Mouse (Mus musculus) adrenal gland, adult 8-10 months (tissue): ENCODE data around the gene Ddx6. TPM values are rescaled to one million over a fixed set of nuclear protein-coding genes. Genes with fewer than 3 reads are reported as not detected.
"Not testable (repeated sequence)": the region's sequence is repeated elsewhere in the genome, so short reads cannot be mapped to it uniquely, and the experiment has no call there.

Source experiments
- DNase-seq: peaks from one replicate; pipeline ENCODE4 v3.0.0; 2022
- total RNA-seq, 4 experiments: library from RNA; stranded (reverse); gene quantifications; 2 replicates each; pipeline ENCODE4 v1.2.4; 2022

Ddx6 gene
- total RNA-seq, 4 experiments from 2014 or later, result 142 to 160 (median 152) TPM

- no peak for DNase-seq
Observed at GRCm38 (mm10) chr9:44594901-44595536, 9.7 kb upstream of the Ddx6 start.

GRCm38 (mm10) chr9:44595537-44595930 lies 9.2 kb upstream of the Ddx6 start:
- DNase-seq, result no peak

DNA sequence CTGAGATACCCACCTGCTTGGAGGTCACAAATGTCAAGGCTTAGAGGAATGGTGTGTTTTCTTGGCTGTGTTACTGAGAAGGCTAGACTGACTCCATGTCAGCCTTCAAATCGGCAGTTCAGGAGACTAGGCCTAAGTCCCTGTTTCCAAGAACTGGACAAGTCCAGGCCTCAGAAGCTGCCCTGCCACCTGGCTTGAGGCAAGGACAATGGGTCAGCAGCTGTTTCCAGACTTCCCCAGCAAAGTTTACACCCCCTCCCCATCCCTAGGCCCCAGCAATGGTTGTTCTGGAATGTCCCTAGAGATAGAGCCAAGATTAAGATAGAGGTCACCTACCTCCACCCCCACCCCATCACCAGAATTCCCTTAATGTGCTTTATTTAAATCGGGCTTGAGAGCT lies 7.0 kb upstream of the Ddx6 start:
- no peak for DNase-seq

DNA sequence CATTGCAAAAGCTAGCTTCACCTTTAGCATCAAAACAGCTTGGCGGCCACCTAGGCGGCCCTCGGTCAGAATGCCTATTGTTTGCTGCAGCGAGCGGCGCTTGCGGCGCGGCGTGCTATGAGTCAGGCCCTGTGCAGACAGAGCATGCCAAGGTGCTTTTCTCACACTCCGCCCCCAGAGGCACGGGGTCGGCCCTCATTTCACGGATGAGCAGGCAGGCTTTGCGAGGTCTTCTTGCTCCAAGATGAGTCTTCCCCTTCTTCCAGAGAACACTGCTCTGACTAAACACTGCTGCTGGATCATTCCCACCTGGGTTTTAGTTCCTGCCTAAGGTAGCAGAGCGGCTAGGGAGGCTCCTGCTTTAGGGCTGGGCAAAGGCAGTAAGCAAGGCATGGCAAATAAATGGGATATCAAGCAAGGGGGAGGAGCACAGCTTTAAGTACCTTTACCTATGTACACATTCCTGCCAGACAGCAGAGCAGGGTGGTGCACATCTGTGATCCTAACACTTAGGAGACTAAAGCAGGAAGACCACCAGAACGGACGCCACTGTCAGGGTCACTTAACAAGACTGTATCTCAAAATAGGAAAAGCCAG lies 5.7 kb upstream of the Ddx6 start:
- DNase-seq, result no peak

DNA sequence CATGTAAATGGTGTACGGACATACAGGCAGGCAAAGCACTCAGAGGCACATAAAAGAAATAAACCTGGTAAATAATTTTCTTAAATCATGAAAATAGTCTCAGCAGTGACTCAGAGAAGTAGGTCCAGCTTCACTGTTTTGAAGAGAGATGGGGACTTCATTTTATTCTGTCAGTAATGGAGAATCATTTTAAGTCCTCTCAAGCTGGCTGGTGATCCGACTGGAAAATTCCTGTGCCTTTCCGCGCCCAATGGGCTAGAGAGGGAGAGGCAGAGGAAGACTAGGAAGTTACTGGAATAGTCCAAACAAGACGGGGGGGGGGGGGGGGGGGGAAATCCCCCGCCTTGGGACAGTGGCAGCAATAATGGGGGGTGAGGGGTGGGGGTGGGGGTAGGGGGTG lies 5.1 kb upstream of the Ddx6 start:
- DNase-seq, result no peak

- no peak for DNase-seq
Observed at GRCm38 (mm10) chr9:44600801-44601200, 3.9 kb upstream of the Ddx6 start.

DNA sequence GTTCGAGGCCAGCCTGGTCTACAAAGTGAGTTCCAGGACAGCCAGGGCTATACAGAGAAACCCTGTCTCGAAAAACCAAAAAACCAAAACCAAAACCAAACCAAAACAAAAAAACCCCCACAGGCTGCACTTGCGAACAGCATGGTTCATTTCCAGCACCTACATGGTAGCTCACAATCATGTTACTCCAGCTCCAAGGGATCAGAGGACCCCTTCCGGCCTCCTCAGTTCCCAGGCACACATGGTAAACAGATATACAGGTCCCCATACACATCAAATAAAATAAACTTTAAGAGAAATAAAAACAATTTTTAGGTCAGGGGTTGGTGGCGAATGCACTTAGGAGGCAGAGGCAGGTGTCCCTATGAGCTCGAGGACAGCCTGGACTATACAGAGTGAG lies 1.9 kb upstream of the Ddx6 start:
- DNase-seq, result no peak

DNA sequence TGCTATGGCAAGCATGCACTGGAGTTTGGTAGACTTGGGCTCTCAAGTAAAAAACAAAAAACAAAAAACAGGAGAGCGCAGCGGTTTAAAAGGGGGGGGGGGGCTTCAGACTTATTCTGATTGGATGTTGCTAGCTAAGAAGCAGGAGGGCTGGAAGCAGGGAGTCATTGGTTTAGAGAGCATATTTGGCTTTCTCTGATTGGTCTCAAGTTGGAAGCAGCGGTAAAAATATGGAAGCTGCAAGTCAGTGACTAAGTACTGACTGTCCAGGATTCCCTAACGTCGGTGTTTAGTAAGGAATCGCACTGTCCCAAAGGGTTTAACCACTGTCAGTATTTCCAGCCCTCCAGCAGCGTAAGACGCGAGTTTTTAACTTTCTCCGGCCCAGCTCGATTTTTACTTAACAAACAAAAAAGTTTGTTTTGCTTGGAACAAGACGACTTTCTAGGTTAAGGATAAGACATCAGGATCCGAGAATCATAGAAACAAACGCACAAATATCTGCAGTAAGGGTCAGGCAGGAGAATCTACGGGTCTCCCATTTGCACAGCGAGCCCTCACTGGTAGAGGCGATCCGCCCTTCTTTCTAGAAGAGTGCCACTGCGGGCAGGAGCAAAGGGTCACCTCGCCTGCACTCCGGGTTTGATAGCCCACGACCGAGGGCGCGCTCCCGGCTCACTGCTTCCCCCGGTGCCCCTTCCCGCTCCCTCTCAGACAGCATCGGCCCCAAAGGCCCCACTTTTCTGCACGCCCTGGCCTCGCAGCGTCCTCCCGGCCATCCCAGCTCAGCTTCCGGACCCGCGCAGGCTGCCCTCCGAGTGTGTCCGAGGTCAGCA lies 1.0 kb upstream of the Ddx6 start:
- peak; percentile 60 for DNase-seq

- peak; percentile 58 for DNase-seq
Observed at GRCm38 (mm10) chr9:44604290-44604778, 358 bp upstream of the Ddx6 start.

DNA sequence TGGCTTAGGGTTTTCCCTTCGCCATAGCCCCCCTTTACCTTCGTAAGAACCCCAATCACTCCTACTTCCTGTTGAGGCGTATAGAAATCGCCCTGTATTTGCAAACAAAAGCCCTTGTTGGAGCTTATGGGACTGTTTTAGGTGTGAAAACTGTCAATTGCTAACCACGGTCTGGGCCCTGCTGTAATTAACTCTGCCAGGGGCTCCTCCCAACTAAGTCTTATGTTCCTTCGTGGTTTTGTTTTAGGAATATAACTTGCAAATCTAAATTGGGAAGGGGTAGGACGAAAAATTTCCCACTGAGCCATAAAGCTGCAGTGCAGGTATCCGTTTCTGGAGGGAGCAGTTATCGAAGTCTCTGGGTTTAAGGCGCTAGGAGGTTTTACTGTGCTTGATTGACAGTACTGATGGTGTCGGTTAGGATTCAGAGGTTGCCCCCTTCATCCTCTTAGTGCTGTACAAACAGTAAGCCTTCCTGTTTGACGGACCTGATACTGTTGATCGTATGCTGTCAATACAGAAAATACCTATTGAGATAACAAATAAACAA lies 999 bp downstream of the Ddx6 start:
- no peak for DNase-seq

GRCm38 (mm10) chr9:44606646-44607045 lies 2.0 kb downstream of the Ddx6 start:
- no peak for DNase-seq

GRCm38 (mm10) chr9:44607306-44607705 lies 2.6 kb downstream of the Ddx6 start:
- DNase-seq, result no peak

- no peak for DNase-seq
Observed at GRCm38 (mm10) chr9:44610371-44610770, 5.7 kb downstream of the Ddx6 start.

GRCm38 (mm10) chr9:44613081-44613480 lies 8.4 kb downstream of the Ddx6 start:
- not testable (repeated sequence) for DNase-seq

DNA sequence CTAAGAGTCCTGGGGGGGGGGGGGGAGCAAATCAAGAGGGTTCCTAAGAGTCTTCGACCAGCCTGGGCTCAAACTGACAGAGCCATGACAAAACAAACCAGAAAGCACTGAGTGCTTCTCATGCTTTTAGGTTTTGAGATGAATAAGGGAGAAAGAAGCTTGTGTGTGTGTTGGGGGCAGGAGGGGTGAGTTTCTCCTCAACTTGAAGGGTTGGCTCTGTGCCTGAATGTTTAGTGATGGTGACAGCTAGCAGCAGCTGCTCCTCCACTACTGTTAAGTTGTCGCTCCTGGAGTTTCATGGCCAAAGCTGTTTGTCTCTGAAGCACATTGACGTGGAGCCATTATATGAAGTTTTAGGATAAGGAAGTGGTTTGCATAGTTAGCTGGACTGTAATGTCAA lies 16.4 kb downstream of the Ddx6 start:
- no peak for DNase-seq

DNA sequence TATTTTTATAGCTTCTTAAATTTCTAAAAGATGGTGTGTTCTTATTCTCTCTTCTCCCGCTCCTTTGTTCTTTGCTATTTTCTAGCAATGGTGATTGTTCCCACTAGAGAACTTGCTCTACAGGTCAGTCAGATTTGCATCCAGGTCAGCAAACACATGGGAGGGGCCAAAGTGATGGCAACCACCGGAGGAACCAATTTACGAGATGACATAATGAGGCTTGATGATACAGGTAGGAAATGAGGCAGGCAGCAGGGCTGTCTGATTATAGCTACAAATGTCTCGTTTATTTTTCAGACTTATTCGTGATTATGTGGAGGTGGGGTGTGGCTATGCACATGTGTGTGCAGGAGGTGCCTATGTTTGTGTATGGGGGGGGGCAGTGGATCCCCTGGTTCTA lies 19.7 kb downstream of the Ddx6 start:
- DNase-seq, result no peak

GRCm38 (mm10) chr9:44626268-44626667 lies 21.6 kb downstream of the Ddx6 start:
- DNase-seq, result no peak

- no peak for DNase-seq
Observed at GRCm38 (mm10) chr9:44637551-44638169, 33.0 kb downstream of the Ddx6 start.

- not testable (repeated sequence) for DNase-seq
Observed at GRCm38 (mm10) chr9:44638726-44639125, 34.0 kb downstream of the Ddx6 start.

GRCm38 (mm10) chr9:44640028-44640427 lies 35.3 kb downstream of the Ddx6 start:
- DNase-seq, result not testable (repeated sequence)

DNA sequence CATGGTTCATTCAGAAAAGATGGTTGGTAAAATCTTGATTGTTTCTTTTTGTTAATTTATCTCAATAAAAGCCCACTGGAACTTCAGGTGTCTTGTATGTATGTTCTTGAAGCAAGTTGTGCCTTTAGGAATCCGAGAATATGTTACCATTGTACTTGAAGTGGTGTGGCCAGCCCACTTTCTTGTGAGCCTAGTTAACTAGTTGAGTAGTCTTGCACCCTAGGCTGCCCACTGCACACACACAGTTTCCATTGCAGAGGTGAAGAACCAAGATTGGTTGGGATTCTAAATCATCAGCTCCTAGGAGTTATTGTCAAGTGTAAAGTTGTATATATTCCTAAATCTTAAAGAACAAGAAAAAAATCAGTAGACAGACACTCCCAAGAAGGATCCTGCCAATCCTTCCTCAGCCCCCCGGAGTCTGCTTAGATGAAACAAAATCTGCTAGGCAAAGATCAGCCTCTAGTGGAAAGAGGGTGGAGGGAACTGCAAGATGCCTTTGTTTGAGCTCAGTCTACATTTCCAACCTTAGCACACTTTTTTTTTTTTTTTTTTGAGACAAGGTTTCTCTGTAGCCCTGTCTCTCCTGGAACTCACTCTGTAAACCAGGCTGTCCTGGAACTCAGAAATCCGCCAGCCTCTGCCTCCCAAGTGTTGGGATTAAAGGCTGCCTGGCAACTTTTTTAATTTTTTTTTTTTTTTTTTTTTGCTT lies 36.1 kb downstream of the Ddx6 start:
- no peak for DNase-seq

DNA sequence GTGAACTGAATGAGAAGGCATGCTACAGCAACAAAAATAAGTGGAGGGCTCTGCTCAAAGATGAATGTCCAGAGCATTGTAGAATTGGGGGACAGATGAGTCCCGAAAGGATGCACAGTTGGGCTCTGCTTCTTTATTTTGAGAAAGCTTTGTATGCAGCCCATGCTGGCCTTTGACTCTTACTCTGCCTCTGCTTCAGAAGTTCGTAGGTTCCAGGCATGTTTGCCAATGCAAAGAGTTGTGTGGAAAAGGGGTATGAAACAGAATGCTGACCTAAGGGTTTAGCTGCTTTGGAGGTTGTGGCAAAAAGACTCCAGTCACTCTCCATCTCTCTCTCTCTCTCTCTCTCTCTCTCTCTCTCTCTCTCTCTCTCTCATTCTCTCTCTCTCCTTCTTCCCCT lies 36.9 kb downstream of the Ddx6 start:
- DNase-seq, result no peak
